Mouse (Mus musculus): Measurements from ENCODE around the gene Mapk1.
A peak's percentile ranks its signal among the peaks of the same experiment; 100 is the strongest.
"Not testable (repeated sequence)": the region's sequence is repeated elsewhere in the genome, so short reads cannot be mapped to it uniquely, and the experiment has no call there.

Gene Mapk1

DNA sequence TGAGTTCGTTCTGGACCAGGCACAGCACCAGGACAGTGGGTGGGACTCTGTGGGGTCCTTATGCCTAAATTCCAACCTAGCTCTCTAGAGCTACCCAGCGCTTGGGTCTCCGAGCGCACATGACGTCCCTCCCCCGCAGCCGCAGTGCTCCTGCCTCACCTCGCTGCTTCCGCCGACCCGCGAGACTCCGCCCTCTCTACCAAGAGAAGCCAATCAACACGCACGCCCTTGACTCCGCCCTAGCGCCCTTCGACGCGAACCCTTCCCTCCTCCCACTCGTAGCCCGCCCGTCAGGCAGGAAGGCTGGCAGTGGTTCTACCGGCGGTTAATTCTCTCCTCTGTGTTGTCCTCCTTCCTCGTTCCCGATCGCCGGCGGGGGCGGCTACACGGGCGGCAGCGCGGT, at the start of gene Mapk1:
TSS of gene Mapk1 (plus strand) at position 252 of the 403 bp plus-strand sequence.
- DNase-seq (ENCODE audit: low read depth, low spot score), result peak; percentile 90

GRCm38 (mm10) chr16:16939543-16939942, 43.6 kb upstream of the Mapk1 start:
- no peak for DNase-seq (ENCODE audit: low read depth, low spot score)

- DNase-seq (ENCODE audit: low read depth, low spot score), result no peak
These were observed 42.1 kb upstream of the Mapk1 start for GRCm38 (mm10) chr16:16941078-16941477.

DNA sequence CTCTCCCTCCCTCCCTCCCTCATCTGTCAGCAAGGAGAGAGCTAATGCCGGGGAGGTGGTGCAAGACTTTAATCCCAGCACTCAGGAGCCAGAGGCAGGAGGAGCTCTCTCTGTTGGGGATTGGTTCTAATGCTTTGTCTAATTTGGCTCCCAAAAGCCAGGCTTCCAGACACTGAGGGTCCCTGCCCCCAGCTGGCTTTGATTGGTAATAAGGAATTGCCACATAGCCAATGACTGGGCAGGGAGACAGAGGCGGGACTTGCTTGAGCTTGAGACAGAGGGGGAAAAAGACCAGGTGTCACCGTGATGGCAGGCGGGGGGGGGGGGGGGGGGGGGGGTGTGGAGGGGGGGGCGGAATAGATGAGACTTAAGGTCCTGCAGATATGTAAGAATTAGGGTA, 24.6 kb upstream of the Mapk1 start:
- no peak for DNase-seq (ENCODE audit: low read depth, low spot score)

GRCm38 (mm10) chr16:16959907-16960306, 23.3 kb upstream of the Mapk1 start:
- no peak for DNase-seq (ENCODE audit: low read depth, low spot score)

GRCm38 (mm10) chr16:16965149-16965548, 18.0 kb upstream of the Mapk1 start:
- no peak for DNase-seq (ENCODE audit: low read depth, low spot score)

GRCm38 (mm10) chr16:16966290-16966689, 16.9 kb upstream of the Mapk1 start:
- DNase-seq (ENCODE audit: low read depth, low spot score), result no peak

- DNase-seq (ENCODE audit: low read depth, low spot score), result no peak
These were observed 5.1 kb upstream of the Mapk1 start for GRCm38 (mm10) chr16:16978061-16978460.

DNA sequence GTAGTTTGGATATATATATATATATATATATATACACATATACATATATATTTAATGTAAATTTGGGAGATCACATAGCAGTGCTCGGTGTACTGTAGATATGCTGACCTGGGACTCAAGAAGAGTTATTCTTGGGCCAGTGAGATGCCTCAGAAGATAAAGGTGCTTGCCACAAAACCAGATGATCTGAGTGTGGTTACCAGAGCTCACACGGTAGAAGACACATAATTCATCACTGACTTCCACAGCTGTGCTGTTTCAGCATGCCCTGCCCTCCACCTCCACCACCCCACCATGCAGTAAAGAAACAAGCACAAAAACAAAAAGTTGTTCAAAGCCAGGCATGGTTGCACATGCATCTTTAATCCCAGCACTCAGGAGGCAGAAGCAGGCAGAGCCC, 4.4 kb upstream of the Mapk1 start:
- DNase-seq (ENCODE audit: low read depth, low spot score), result no peak

DNA sequence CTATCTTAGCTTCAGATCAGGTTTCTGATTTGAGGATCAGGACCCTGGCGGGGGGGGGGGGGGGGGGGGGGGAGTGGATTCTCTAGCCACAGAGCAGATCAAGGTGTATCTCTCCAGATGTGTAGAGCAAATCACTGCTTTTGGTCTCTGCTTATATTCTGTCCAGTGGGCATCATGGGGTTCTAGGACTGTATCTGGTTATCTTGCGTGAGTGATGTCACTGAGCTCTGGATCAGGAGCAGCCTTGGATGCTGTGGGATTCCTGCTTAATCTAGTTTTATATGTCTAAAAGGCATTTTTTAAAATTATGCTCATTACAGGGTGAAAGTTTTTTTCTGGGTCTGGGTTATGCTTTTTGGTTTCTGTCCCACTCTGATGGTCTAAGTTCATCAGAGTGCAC, 546 bp upstream of the Mapk1 start:
- DNase-seq (ENCODE audit: low read depth, low spot score), result no peak

DNA sequence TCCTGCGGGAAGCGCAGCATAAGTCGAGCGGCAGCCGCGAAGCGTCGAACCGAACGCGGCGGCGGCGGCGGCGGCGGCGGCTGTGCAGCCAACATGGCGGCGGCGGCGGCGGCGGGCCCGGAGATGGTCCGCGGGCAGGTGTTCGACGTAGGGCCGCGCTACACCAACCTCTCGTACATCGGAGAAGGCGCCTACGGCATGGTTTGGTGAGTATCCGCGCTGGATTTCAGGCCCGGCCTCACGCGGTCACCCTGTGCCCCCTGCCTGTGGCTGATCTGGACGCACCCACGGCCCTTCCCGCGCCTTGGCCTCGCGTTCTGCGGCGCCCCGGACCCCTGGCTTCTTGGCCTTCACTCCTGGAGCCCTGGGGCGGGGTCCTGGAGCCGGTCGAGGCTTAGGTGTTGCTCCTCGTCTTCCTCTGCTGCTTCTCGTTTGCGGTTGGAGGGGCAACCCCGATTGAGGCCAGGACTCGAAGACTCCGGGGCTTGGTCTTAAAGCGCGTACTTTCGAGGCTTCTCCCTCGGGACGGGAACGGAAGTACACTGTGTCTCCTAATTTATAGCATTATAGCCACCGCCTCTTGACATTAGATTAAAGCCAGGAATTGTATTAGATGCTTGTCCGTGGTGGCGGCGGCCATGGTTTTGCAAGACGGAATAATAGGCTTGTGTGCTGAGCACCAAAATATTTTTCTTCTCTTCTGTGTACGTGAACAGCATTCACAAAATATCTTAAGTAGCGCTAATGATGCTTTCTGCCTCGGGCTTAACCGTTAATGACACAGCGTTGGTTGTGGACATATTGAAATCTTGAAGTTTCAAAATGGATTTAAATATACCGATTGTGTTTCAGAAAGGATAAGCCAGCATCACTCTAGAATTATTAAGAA, 596 bp downstream of the Mapk1 start:
- DNase-seq (ENCODE audit: low read depth, low spot score), result peak; percentile 48

DNA sequence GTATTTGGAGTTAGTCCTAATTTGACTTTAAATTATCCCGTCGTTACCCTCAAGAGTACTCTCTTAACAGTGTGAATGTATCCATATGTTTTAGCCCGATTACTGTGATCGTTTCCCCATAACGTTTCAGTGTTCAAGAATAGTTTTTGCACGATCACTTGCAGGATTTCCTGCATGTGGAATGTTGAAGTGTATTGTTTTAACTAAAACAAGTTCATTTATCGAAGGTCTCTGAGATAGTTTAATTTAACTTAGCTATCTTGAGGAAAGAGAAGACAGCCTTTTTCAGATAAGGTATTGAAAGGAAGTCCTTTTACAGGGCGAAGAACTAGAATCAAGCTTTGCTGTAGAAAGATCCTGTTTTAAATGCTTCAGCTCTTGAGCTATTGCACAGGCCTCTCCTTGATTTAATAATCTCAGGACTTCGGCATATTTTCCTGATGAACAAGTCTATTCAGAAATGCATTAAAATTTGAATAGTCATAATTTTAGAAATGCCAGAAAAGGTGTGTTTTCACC, 1.3 kb downstream of the Mapk1 start:
- DNase-seq (ENCODE audit: low read depth, low spot score), result no peak

DNA sequence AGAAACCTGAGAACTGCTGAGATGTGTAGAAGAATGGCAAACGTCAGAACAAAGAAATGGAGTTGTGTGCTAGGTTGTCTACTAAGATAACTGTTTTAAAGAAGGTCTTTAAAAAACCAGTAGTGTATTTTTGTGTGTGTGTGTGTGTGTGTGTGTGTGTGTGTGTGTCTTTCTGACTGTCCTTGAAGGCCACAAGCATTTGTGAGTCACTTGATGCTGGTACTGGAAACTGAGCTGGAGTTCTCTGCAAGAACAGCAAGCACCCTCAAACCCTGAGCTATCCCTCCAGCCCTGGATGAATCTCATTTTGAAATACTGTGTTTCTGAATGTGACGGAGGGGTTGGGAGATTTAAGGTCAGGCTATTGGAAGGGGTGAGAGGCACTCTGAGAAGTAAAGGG, 4.1 kb downstream of the Mapk1 start:
- no peak for DNase-seq (ENCODE audit: low read depth, low spot score)

DNA sequence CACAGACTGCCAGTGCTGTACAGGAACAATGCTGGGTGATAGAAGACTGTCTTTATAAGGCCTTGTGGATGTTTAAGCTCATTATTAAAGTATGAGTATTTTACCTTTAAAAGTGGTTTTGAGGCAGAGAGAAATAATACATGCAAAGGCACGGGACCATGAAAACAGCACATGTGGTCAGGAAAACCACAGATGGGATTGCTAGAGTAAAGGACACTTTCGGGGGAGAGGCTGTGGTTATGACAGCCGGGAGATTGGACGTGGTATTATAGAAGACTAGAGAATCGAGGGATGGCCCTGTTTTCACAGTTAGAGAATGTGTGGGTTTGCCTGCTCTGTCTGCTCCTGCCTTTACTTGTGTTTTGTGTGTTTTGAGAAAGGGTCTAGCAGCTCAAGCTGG, 5.7 kb downstream of the Mapk1 start:
- DNase-seq (ENCODE audit: low read depth, low spot score), result no peak

- no peak for DNase-seq (ENCODE audit: low read depth, low spot score)
These were observed 6.8 kb downstream of the Mapk1 start for GRCm38 (mm10) chr16:16990021-16990420.

DNA sequence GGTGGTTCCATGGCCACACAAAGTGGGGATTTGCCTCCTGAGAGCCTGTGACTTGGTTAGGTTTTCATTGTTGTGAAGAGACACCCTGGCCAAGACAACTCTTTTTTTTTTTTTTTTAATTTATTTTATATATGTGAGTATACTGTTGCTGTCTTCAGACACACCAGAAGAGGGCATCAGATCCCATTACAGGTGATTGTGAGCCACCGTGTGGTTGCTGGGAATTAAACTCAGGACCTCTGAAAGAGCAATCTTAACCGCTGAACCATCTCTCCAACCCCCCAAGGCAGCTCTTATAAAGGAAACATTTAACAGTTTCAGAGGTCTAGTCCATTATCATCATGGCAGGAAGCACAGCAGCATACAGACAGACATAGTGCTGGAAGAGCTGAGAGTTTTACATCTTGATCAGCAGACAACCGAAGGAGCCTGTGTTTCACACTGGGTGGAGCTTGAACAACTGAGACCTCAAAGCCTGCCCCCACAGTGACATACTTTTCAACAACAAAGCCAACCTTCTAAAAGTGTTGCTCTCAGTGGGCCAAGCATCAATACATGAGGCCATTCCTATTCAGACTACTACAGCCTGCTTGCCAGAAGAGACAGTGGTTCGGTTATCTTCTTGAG, 11.4 kb downstream of the Mapk1 start:
- DNase-seq (ENCODE audit: low read depth, low spot score), result no peak

DNA sequence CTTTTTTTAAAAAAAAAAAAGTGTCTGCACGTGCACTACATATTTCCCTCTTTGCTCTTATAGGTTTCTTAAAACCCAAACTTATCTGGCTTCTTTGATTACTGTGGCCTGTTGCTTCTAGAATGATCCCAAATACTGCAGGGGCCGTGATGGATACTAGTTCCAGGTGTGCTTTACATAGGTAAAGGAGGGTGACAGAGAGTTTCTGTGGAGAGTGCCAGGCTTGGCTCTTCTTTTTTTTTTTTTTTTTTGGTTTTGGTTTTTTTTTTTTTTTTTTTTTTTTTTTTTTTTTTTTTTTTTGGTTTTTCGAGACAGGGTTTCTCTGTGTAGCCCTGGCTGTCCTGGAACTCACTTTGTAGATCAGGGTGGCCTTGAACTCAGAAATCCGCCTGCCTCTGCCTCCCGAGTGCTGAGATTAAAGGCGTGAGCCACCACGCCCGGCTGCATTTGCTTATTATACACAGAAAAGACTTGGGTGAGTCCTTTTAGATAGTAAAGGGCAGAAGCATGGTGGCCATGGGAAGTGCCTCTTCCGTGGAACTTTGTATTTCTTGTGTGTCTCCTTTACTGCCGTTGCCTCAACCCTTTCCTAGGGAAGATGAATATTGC, 13.0 kb downstream of the Mapk1 start:
- not testable (repeated sequence) for DNase-seq (ENCODE audit: low read depth, low spot score)

DNA sequence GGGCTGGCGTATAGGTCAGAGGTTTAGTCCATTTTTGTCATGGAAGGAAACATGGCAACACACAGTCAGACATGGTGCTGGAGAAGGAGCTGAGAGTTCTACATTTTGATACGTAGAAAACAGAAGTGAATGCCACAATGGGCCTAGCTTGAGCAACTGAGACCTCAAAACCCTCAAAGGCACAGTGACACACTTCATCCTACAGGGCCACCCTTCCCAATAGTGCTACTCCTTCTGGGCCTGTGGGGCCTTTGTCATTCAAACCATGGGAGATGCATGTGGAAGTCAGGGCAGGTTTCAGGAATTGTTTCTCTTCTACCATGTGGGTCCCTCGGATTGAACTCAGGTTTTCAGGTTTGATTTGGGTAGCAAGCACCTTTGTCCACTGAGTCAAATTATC, 17.9 kb downstream of the Mapk1 start:
- no peak for DNase-seq (ENCODE audit: low read depth, low spot score)

GRCm38 (mm10) chr16:17007070-17007469, 23.9 kb downstream of the Mapk1 start:
- DNase-seq (ENCODE audit: low read depth, low spot score), result no peak

DNA sequence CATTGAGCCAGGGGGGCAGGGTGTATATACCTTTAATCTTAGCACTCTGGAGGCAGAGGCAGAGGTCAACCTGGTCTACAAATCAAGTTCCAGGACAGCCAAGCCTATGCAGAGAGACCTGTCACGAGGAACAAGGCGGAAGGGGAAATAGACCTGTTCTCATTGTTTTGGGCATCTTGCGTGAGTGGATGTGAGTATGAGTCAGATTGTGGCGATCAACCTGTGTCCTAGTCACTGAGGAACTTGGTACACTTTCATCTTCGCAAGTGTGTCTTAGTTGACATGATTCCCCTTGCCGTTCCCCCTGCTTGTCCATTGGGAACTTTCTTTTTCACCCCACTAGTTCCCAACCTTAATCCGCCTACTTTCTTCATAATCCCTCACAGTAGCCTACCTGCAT, 26.9 kb downstream of the Mapk1 start:
- no peak for DNase-seq (ENCODE audit: low read depth, low spot score)

DNA sequence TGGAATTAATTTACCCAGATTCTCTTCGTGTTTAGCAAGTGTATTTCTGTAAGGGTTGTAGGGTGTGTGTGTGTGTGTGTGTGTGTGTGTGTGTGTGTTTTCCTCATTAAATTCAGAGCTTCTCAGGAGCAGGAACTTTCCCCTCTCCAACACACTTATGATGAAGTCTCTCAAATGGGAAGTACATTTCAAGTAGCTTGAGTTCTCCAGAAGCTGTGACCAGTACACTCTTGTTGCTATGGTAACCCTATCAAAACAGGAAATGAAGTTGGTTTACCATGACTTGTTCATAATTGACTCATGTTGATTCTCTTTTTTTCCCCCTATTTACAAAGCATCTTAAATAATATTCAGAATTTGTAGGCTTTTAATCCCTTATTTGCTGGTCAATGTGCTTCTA, 29.4 kb downstream of the Mapk1 start:
- DNase-seq (ENCODE audit: low read depth, low spot score), result peak; percentile 3

GRCm38 (mm10) chr16:17015111-17015852, 32.1 kb downstream of the Mapk1 start:
- DNase-seq (ENCODE audit: low read depth, low spot score), result no peak
